Mouse (Mus musculus): Measurements from ENCODE around the gene Asgr1.
A peak's percentile ranks its signal among the peaks of the same experiment; 100 is the strongest.

Asgr1 gene

GRCm38 (mm10) chr11:70026689-70027088 lies 27.2 kb upstream of the Asgr1 start:
- DNase-seq: peak in 1 of 2 experiments; percentile 64

- DNase-seq: peak; percentile 52 to 65
These were observed 26.5 kb upstream of the Asgr1 start for GRCm38 (mm10) chr11:70027397-70027796.

- DNase-seq: peak in 1 of 2 experiments; percentile 41
These were observed 25.3 kb upstream of the Asgr1 start for GRCm38 (mm10) chr11:70028401-70029129.

- DNase-seq: peak; percentile 83 to 86
These were observed 24.6 kb upstream of the Asgr1 start for GRCm38 (mm10) chr11:70029130-70029801.

- DNase-seq: peak in 1 of 2 experiments; percentile 24
These were observed 23.9 kb upstream of the Asgr1 start for GRCm38 (mm10) chr11:70029829-70030550.

GRCm38 (mm10) chr11:70030651-70031320 lies 23.1 kb upstream of the Asgr1 start:
- DNase-seq: peak in 1 of 2 experiments; percentile 10

GRCm38 (mm10) chr11:70031321-70031670 lies 22.6 kb upstream of the Asgr1 start:
- DNase-seq: peak in 1 of 2 experiments; percentile 11

GRCm38 (mm10) chr11:70038174-70038573 lies 15.7 kb upstream of the Asgr1 start:
- no peak for DNase-seq

GRCm38 (mm10) chr11:70039631-70040030 lies 14.3 kb upstream of the Asgr1 start:
- DNase-seq: peak in 1 of 2 experiments; percentile 21

GRCm38 (mm10) chr11:70040184-70040583 lies 13.7 kb upstream of the Asgr1 start:
- peak in 1 of 2 experiments; percentile 48 for DNase-seq

- DNase-seq: peak in 1 of 2 experiments; percentile 30
These were observed 11.4 kb upstream of the Asgr1 start for GRCm38 (mm10) chr11:70042309-70043085.

- no peak for DNase-seq
These were observed 10.2 kb upstream of the Asgr1 start for GRCm38 (mm10) chr11:70043665-70044064.

- no peak for DNase-seq
These were observed 8.4 kb upstream of the Asgr1 start for GRCm38 (mm10) chr11:70045435-70045834.

GRCm38 (mm10) chr11:70049366-70049765 lies 4.5 kb upstream of the Asgr1 start:
- DNase-seq: no peak

- DNase-seq: peak in 1 of 2 experiments; percentile 56
These were observed 4.1 kb upstream of the Asgr1 start for GRCm38 (mm10) chr11:70049816-70050215.

GRCm38 (mm10) chr11:70053156-70053555 lies 729 bp upstream of the Asgr1 start:
- peak in 1 of 2 experiments; percentile 49 for DNase-seq

- peak; percentile 90 to 91 for DNase-seq
These were observed 1.8 kb downstream of the Asgr1 start for GRCm38 (mm10) chr11:70055618-70056214.

GRCm38 (mm10) chr11:70057805-70058204 lies 3.9 kb downstream of the Asgr1 start:
- no peak for DNase-seq

GRCm38 (mm10) chr11:70059930-70060329 lies 6.0 kb downstream of the Asgr1 start:
- no peak for DNase-seq

GRCm38 (mm10) chr11:70063053-70063452 lies 9.2 kb downstream of the Asgr1 start:
- DNase-seq: no peak

GRCm38 (mm10) chr11:70066701-70067100 lies 12.8 kb downstream of the Asgr1 start:
- no peak for DNase-seq

GRCm38 (mm10) chr11:70068245-70068644 lies 14.4 kb downstream of the Asgr1 start:
- no peak for DNase-seq

Measured in cerebellum, postnatal 14 days (tissue).